Mouse (Mus musculus): ENCODE measurements around the gene Vmn1r77.
"Not testable (repeated sequence)": the region's sequence is repeated elsewhere in the genome, so short reads cannot be mapped to it uniquely, and the experiment has no call there.

Vmn1r77 gene

GRCm38 (mm10) chr7:12036452-12036851, at the start of gene Vmn1r77:
Gene Vmn1r77, plus strand, starts transcription at chr7:12036752.
- not testable (repeated sequence) for DNase-seq (ENCODE audit: low read depth in 2 of 2, low spot score in 2 of 2)

- not testable (repeated sequence) for DNase-seq (ENCODE audit: low read depth in 2 of 2, low spot score in 2 of 2)
These were observed 25.1 kb upstream of the Vmn1r77 start for GRCm38 (mm10) chr7:12011491-12011890.

- DNase-seq (ENCODE audit: low read depth in 2 of 2, low spot score in 2 of 2), result not testable (repeated sequence)
These were observed 24.2 kb upstream of the Vmn1r77 start for GRCm38 (mm10) chr7:12012392-12012791.

GRCm38 (mm10) chr7:12013106-12013505, 23.4 kb upstream of the Vmn1r77 start:
- DNase-seq (ENCODE audit: low read depth in 2 of 2, low spot score in 2 of 2), result no peak

GRCm38 (mm10) chr7:12017829-12018228, 18.7 kb upstream of the Vmn1r77 start:
- DNase-seq (ENCODE audit: low read depth in 2 of 2, low spot score in 2 of 2), result not testable (repeated sequence)

- DNase-seq (ENCODE audit: low read depth in 2 of 2, low spot score in 2 of 2), result no peak
These were observed 4.1 kb downstream of the Vmn1r77 start for GRCm38 (mm10) chr7:12040664-12041063.

Data from CD8-positive naive resting alpha-beta T cell, adult 2 months (primary cell).